Mouse (Mus musculus) kidney, embryonic 14.5 days (tissue): ENCODE measurements around the gene Krt17. TPM values are rescaled to one million over a fixed set of nuclear protein-coding genes. Genes with fewer than 3 reads are reported as not detected.
A peak's percentile ranks its signal among the peaks of the same experiment; 100 is the strongest.
"Not testable (repeated sequence)": the region's sequence is repeated elsewhere in the genome, so short reads cannot be mapped to it uniquely, and the experiment has no call there.

Experiments used
- ATAC-seq: fragments of 200-750 bp; cut with Nextera tagmentation; 2 replicates; pipeline ENCODE4 v1.8.0; 2017; ENCODE audit warnings: moderate number of reproducible peaks, mild to moderate bottlenecking, moderate TSS enrichment, moderate library complexity; ENCODE audit not compliant: low FRiP score, low TSS enrichment
- H3K27ac ChIP-seq: fragments of 300-500 bp; sonication (generic); 2 replicates; pipeline ENCODE4 v1.5.1; 2014; ENCODE audit warnings: low read depth, mild to moderate bottlenecking, low read length, moderate library complexity, mixed read lengths
- H3K27me3 ChIP-seq: fragments of 300-500 bp; sonication (generic); 2 replicates; pipeline ENCODE4 v1.6.1; 2014; ENCODE audit warnings: mild to moderate bottlenecking, low read length; ENCODE audit not compliant: control insufficient read depth, insufficient read depth
- H3K36me3 ChIP-seq: fragments of 300-500 bp; sonication (generic); 2 replicates; pipeline ENCODE4 v1.6.1; 2014; ENCODE audit warnings: low read length, mixed read lengths; ENCODE audit not compliant: control insufficient read depth, insufficient read depth
- H3K4me1 ChIP-seq: fragments of 300-500 bp; sonication (generic); 2 replicates; pipeline ENCODE4 v1.6.1; 2014; ENCODE audit warnings: low read length, mixed read lengths; ENCODE audit not compliant: control insufficient read depth, insufficient read depth
- H3K4me2 ChIP-seq: fragments of 300-500 bp; sonication (generic); replicated peaks from 2 replicates; pipeline ENCODE4 v1.6.1; 2014; ENCODE audit warnings: low read depth, mild to moderate bottlenecking, low read length
- H3K4me3 ChIP-seq: fragments of 300-500 bp; sonication (generic); 2 replicates; pipeline ENCODE4 v1.5.1; 2014; ENCODE audit warnings: mild to moderate bottlenecking, low read length
- H3K9ac ChIP-seq: fragments of 300-500 bp; sonication (generic); 2 replicates; pipeline ENCODE4 v1.6.1; 2014; ENCODE audit warnings: low read depth, mild to moderate bottlenecking, low read length, moderate library complexity
- H3K9me3 ChIP-seq: fragments of 300-500 bp; sonication (generic); 2 replicates; pipeline ENCODE4 v1.6.1; 2016; ENCODE audit warnings: low read length; ENCODE audit not compliant: control insufficient read depth
- WGBS: fragments of 180-500 bp; shearing (Covaris S2); extraction: QIAGEN DNeasy Blood & Tissue Kit; methylation state at CpG from one replicate; pipeline ENCODE4 v1.1.7; 2014; 5-methylcytosine and 5-hydroxymethylcytosine counted together
- polyA plus RNA-seq: library from polyadenylated mRNA; unstranded; fragments of >200 nt; fragmentation: Nextera tagmentation; extraction: Ambion mirVana; gene quantifications from 2 replicates; pipeline ENCODE4 v1.2.1, GENCODE M21; 2014

Krt17 gene
- 0.13 and 0.14 TPM in 2 replicates for polyA plus RNA-seq

- no peak within 1 kb of the TSS for H3K9ac ChIP-seq
- no peak within 1 kb of the TSS for H3K4me2 ChIP-seq
- H3K4me3 ChIP-seq = no peak within 1 kb of the TSS
- H3K27ac ChIP-seq = no peak within 1 kb of the TSS
- ATAC-seq = no peak
- H3K4me1 ChIP-seq = no peaks in the 10 kb centered on the region
- 88% methylated on average over 21 of the region's 21 CpGs for WGBS
- H3K36me3 ChIP-seq = no peaks in the 10 kb centered on the region
- H3K9me3 ChIP-seq = no peaks in the 10 kb centered on the region
- H3K27me3 ChIP-seq = no peaks in the 10 kb centered on the region
Measured at GRCm38 (mm10) chr11:100260514-100261234, at the start of gene Krt17. Gene Krt17 (minus strand): TSS chr11:100261029.

GRCm38 (mm10) chr11:100308672-100309071, 47.8 kb upstream of the Krt17 start:
- H3K4me1 ChIP-seq, H3K27me3 ChIP-seq, H3K27ac ChIP-seq, H3K9ac ChIP-seq, H3K9me3 ChIP-seq, H3K4me3 ChIP-seq, H3K4me2 ChIP-seq, ATAC-seq, H3K36me3 ChIP-seq: not testable (repeated sequence)
- WGBS = 89% methylated on average over 6 of the region's 6 CpGs

DNA sequence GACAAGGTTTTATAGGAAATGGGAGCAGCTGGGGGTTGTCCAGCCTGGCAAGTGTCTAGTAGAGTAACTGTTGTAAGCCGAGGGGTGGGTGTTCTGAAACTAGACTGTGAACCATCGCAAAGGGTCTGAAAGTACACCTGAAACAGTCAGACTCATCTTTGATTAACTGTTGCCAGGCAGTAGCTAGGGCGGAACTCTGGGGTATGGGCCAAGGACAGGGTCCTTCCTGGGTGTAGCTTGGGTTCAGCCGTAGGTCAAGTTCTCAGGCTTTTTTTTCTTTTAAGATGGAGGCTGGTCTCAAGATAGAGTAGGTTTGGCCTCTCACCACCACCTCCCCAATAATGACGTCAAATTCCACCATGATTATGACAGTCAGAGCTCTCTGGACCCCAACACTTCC, 47.1 kb upstream of the Krt17 start:
- H3K27me3 ChIP-seq = no peaks in the 10 kb centered on the region
- no peaks in the 10 kb centered on the region for H3K4me1 ChIP-seq
- H3K4me3 ChIP-seq = no peak overlapping the region
- H3K4me2 ChIP-seq = no peak overlapping the region
- H3K36me3 ChIP-seq = no peaks in the 10 kb centered on the region
- H3K9me3 ChIP-seq = no peaks in the 10 kb centered on the region
- H3K9ac ChIP-seq = no peak overlapping the region
- WGBS = 88% methylated on average over 5 of the region's 5 CpGs
- no peak for ATAC-seq
- no peak overlapping the region for H3K27ac ChIP-seq

DNA sequence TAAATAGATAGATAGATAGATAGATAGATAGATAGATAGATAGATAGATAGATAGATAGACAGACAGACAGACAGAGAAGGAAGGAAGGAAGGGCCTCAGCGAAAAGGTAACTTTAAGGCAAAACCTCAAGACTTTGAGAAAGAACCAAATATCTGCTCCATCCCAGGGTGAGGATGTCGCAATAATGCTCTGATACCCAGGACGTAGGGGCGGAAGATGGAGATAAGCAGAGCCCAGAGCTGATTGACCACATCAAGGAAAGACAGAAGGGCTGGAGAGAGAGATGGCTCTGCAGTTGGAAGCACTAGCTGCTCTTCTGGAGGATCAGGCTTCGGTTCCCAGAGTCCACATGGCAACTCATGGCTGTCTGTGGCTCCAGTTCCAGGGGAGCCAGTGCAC, 40.5 kb upstream of the Krt17 start:
- H3K4me1 ChIP-seq = no peaks in the 10 kb centered on the region
- H3K27ac ChIP-seq = no peak overlapping the region
- WGBS = 90% methylated on average over 5 of the region's 5 CpGs
- no peak overlapping the region for H3K4me2 ChIP-seq
- no peak overlapping the region for H3K4me3 ChIP-seq
- no peaks in the 10 kb centered on the region for H3K27me3 ChIP-seq
- no peaks in the 10 kb centered on the region for H3K36me3 ChIP-seq
- no peak for ATAC-seq
- H3K9ac ChIP-seq = no peak overlapping the region
- H3K9me3 ChIP-seq = no peaks in the 10 kb centered on the region

DNA sequence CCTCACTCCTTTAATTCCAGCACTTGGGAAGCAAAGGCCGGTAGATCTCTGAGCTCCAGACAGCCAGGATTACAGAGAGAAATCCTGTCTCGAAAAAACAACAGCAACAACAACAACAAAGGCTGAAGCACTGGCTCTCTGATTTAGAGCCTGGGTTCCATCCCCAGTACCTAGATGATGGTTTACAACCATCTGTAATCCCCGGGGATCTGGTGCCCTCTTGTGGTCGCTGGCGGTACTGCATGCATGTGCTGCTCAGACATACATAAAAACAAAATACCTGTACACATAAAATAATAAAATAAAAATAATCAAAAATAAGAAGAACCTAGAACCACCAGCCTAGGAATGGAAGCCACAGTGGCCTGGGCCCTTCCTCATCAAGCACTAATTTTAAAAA, 39.5 kb upstream of the Krt17 start:
- H3K9me3 ChIP-seq = no peaks in the 10 kb centered on the region
- H3K9ac ChIP-seq = no peak overlapping the region
- H3K27ac ChIP-seq = no peak overlapping the region
- H3K4me3 ChIP-seq = no peak overlapping the region
- 0 out of 2 replicates have a peak overlapping the region, but pooled peaks have one; percentile 8 for H3K4me2 ChIP-seq
- no peaks in the 10 kb centered on the region for H3K36me3 ChIP-seq
- no peaks in the 10 kb centered on the region for H3K27me3 ChIP-seq
- no peaks in the 10 kb centered on the region for H3K4me1 ChIP-seq
- WGBS = 11% methylated on average over 5 of the region's 5 CpGs
- ATAC-seq = no peak

- Histone ChIP-seq H3K4me3 (no peak overlapping the region), H3K4me1 (no peaks in the 10 kb centered on the region), H3K36me3 (no peaks in the 10 kb centered on the region), H3K4me2 (0 out of 2 replicates have a peak overlapping the region, but pooled peaks have one; percentile 1), H3K27me3 (no peaks in the 10 kb centered on the region), H3K9ac (no peak overlapping the region; the same call in 1 of the 2 replicates), H3K9me3 (no peaks in the 10 kb centered on the region), H3K27ac (no peak overlapping the region)
- peak; percentile 47; the same call in 1 of the 2 replicates for ATAC-seq
- 21% methylated on average over 18 of the region's 18 CpGs for WGBS
Measured at GRCm38 (mm10) chr11:100298274-100299036, 37.6 kb upstream of the Krt17 start.

DNA sequence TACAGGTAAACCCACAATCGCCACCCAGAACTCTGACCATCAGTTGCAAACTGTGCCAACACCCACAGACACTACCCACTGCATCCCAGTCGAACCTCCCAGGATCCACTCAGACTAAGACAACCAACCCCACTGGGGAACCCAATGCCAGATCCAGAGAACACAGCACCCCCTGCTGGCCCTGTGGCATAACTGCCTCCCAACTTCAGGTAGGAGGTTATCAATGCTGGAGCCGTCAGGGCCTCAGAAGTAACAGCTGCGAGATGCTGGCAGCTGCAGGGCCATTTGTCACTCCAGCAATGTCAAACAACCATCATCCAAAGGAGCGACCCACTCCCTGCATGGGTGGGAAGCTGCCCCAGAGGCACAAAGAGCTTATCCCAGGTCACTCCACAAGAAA, 37.0 kb upstream of the Krt17 start:
- no peak for ATAC-seq
- H3K36me3 ChIP-seq = no peaks in the 10 kb centered on the region
- H3K9me3 ChIP-seq = no peaks in the 10 kb centered on the region
- H3K4me1 ChIP-seq = no peaks in the 10 kb centered on the region
- no peaks in the 10 kb centered on the region for H3K27me3 ChIP-seq
- no peak overlapping the region for H3K9ac ChIP-seq
- H3K27ac ChIP-seq = no peak overlapping the region
- no peak overlapping the region for H3K4me3 ChIP-seq
- no peak overlapping the region for H3K4me2 ChIP-seq
- 35% methylated on average over 5 of the region's 5 CpGs for WGBS

- Histone ChIP-seq H3K9me3 (no peaks in the 10 kb centered on the region), H3K36me3 (no peaks in the 10 kb centered on the region), H3K27me3 (no peaks in the 10 kb centered on the region), H3K4me3 (no peak overlapping the region), H3K4me1 (no peaks in the 10 kb centered on the region), H3K27ac (no peak overlapping the region), H3K9ac (no peak overlapping the region), H3K4me2 (no peak overlapping the region)
- WGBS = 4% methylated on average over 10 of the region's 10 CpGs
- peak; percentile 44; the same call in 1 of the 2 replicates for ATAC-seq
Measured at GRCm38 (mm10) chr11:100295308-100295707, 34.5 kb upstream of the Krt17 start.

GRCm38 (mm10) chr11:100292884-100293283, 32.1 kb upstream of the Krt17 start:
- Histone ChIP-seq H3K27me3 (no peaks in the 10 kb centered on the region), H3K36me3 (no peaks in the 10 kb centered on the region), H3K9ac (no peak overlapping the region), H3K4me2 (no peak overlapping the region), H3K27ac (no peak overlapping the region), H3K9me3 (no peaks in the 10 kb centered on the region), H3K4me1 (no peaks in the 10 kb centered on the region), H3K4me3 (no peak overlapping the region)
- WGBS = 55% methylated on average over 6 of the region's 6 CpGs
- ATAC-seq = no peak
